Mouse (Mus musculus): ENCODE data around the gene Pitx1.

The Pitx1 gene
- long read RNA-seq, experiment 1 = 0 reads
- long read RNA-seq, experiment 2 = 0 reads

DNA sequence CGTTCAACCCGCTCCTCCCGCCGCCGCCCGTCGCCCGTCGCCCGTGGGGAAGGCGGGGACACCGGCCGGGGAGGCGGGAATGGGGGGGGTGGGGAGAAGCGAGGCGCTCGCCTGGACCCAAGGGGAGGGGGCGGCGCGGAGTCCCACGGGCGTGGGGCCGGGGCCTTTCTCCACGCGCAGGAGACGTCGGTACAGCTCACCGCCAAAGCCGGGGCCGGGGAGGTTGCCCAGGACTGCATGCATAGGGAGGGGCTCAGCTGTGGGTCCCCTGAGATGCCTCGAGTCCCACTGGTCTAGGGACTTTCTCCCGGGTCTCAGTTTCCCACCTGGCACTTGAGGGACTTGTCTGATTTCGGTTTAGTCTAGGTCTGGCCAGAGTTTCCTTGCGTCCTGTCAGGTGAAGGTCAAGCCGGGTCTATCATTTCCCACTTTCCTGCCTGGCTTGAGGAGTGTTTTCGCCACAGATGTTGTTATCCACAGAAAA, at the start of gene Pitx1:
TSS of gene Pitx1 (minus strand) at position 51 of the 484 bp plus-strand sequence.
- intact Hi-C loops (cut with DNase I) = no loop called here

- intact Hi-C loops (cut with DNase I) = no loop called here
Measured at GRCm38 (mm10) chr13:55881431-55882202, 45.6 kb upstream of the Pitx1 start.

DNA sequence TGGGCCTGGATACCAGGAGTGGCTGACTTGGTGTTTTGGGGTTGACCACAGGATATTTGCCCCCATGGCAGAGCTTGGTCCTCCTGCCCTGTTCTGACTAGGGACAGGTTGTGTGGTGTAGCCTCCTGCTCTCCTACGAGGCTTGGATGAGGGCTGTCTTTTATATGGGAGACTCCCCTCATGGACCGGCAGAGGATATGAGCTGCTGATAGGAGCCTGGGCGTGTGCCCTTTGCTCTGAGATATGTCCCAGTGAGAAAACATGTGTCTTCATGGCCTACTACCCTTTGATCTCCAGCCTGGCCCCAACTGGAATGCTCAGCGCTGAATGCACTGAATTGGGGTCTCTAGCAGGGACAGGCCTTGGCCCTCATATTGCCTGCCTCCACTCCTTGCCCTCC, 42.4 kb upstream of the Pitx1 start:
- intact Hi-C loops (cut with DNase I) = no loop called here

DNA sequence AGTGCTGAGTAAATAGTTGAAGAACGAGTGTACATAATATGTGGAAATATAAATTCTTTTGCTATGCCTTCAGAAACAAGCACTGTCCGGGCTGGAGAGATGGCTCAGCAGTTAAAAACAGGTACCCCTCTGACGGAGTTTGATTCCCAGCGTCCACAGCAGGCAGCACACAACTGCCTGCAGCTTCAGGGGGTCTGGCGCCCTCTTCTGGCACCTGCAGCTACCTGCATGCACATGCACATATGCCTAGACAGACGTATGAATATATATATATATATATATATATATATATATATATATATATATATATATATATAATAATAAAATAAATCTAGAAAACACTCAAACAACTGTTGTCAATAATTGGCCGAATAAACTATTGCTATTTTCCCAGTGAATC, 35.4 kb upstream of the Pitx1 start:
- intact Hi-C loops (cut with DNase I) = no loop called here

DNA sequence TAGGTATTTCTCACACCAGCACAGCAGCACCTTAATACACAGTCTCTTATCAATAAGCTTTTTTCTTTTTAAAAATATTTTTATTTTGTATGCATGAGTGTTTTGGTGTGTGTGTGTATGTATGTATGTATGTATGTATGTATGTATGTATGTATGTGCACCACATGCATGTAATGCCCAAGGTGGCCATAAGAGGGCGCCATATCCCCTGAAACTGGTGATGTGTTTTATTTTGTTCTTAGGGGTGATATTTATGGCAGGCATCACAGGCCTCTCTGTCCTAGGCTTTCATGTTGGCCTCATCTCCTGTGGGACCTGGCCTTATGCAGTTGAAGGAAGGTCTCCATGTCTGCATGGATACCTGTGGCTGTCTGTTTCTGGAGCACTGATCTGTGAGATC, 34.0 kb upstream of the Pitx1 start:
- intact Hi-C loops (cut with DNase I) = no loop called here

DNA sequence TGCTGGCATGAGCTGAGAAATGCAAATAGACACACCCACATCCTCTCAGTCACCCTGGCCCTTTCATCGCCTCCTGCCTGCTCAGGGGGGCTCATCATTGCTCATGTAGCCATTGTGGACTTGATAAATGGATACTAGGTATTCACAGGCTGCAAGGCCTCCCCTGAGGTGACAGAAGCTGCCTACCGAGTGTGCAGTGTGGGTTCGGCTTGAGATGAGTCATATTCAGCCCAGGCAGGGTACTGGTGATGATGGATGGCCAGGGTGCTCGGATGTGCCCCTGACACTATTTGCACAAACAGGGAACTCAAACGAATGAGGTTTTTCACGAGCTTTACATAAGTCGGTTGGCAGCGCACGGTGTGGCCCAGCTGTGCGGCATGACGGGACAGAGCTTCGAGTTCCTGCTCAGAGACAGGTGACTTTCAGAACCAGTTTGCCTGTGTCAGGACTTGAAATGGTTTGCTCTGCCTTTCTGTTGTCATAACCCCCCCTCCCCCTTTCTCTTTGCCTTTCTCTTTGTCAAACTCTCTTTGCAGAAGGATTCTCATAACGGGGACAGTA, 31.6 kb upstream of the Pitx1 start:
- intact Hi-C loops (cut with DNase I) = no loop called here

GRCm38 (mm10) chr13:55860483-55860882, 24.5 kb upstream of the Pitx1 start:
- intact Hi-C loops (cut with DNase I) = no loop called here

DNA sequence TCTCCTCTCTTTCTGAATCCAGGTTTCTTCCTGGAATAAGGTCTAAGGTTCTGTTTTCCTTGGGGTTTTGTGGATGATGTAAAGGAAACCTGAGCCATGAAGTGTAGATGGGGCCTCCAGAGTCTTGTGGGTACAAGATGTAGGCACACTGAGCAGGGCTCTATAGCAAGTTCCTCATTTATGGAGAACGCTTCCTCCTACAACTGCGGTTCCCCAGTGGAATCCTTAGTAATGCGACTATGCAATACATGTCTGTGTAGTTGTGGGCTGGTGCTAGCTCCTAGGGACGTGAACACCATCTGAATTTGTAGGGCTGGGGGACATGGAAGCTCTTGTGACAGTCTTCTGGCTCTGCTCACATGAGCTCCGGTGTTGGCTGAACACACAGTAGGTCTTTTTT, 22.5 kb upstream of the Pitx1 start:
- intact Hi-C loops (cut with DNase I) = no loop called here

GRCm38 (mm10) chr13:55855793-55856192, 19.8 kb upstream of the Pitx1 start:
- intact Hi-C loops (cut with DNase I) = no loop called here

GRCm38 (mm10) chr13:55852205-55852604, 16.2 kb upstream of the Pitx1 start:
- intact Hi-C loops (cut with DNase I) = no loop called here

GRCm38 (mm10) chr13:55850726-55851125, 14.7 kb upstream of the Pitx1 start:
- intact Hi-C loops (cut with DNase I) = no loop called here

DNA sequence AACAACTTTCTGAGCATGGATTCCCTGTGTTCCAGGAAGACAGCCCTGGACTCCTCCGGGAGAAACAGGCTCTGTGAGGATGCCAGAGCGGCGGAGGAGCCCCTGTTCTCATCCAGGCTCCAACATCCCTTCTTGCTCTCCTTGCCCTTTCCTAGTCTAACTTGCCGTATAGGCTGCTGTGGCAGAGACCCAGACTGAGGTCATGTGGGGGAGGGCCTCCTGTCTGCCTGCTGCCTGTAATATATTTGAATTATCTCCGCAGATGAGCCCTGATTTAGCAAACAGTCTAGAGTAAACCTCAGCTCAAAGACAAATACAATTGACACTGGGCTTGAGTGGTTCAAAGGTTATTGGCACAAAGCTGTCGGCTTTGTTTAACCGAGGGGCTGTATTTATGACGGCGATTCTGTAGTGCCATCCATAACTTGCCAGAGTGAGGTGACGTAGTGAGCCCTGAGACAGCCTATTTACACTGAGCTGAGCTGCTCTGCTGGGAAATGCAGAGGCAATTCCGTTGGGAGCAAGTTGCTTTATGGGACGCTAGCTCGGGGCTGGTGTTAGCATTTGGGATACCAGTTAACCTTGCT, 12.7 kb upstream of the Pitx1 start:
- intact Hi-C loops (cut with DNase I) = loop anchor here (10.0 kb wide), 1 partner anchor 116 kb away; no protein-coding TSS in a partner anchor

- intact Hi-C loops (cut with DNase I) = loop anchor here (10.0 kb wide), 1 partner anchor 117 kb away; no protein-coding TSS in a partner anchor
Measured at GRCm38 (mm10) chr13:55847805-55848204, 11.8 kb upstream of the Pitx1 start.

- intact Hi-C loops (cut with DNase I) = loop anchor here (10.0 kb wide), 1 partner anchor 121 kb away; no protein-coding TSS in a partner anchor
Measured at GRCm38 (mm10) chr13:55843700-55844099, 7.7 kb upstream of the Pitx1 start.

GRCm38 (mm10) chr13:55840223-55840622, 4.2 kb upstream of the Pitx1 start:
- intact Hi-C loops (cut with DNase I) = loop anchor here (10.0 kb wide), 1 partner anchor 125 kb away; no protein-coding TSS in a partner anchor

GRCm38 (mm10) chr13:55836786-55837780, 1.1 kb upstream of the Pitx1 start:
- intact Hi-C loops (cut with DNase I) = no loop called here

- intact Hi-C loops (cut with DNase I) = no loop called here
Measured at GRCm38 (mm10) chr13:55835548-55836097, 369 bp downstream of the Pitx1 start.

DNA sequence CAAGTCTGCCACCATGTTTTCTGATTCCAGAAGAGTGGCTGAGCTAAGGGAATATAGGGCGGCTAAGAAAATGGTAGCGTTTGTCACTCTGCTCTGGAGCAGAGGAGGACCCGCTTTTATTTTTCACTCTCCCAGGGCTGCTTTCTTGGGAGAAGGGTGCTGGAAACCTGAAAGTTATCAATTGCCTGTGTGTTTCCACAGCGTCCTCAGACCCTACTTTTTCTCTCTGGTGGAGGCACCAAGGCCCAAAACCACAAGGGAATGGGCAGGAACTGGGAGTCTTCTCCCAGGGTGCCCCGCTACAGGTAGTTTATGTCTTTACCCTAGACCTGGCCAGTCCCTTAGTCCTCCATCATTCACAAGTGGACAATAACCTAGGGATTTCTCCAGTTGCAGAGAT, 1.3 kb downstream of the Pitx1 start:
- intact Hi-C loops (cut with DNase I) = no loop called here

DNA sequence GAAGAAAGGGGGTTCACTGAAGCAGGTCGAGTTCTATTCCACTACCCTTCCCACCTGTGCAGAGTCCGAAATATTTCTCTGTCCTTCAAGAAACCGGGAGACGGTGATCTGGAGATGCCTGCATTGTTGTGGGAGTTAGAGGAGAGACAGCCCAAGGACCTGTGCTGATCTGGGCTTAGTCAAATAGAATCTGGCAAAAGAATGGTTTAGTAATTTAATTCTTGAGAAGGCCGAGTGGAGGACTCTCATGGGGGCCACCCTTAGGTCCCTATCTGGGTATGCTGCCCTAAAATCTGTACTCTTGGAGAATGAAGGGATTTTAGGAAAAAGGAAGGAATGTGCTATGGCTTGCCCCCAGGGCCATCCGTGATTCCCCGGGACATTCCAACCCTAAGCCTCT, 2.1 kb downstream of the Pitx1 start:
- intact Hi-C loops (cut with DNase I) = no loop called here

GRCm38 (mm10) chr13:55832602-55833001, 3.4 kb downstream of the Pitx1 start:
- intact Hi-C loops (cut with DNase I) = no loop called here

GRCm38 (mm10) chr13:55831722-55832160, 4.3 kb downstream of the Pitx1 start:
- intact Hi-C loops (cut with DNase I) = no loop called here
